Mouse (Mus musculus) kidney, embryonic 15.5 days (tissue): ENCODE data around the gene Clvs2. TPM values are rescaled to one million over a fixed set of nuclear protein-coding genes. Genes with fewer than 3 reads are reported as not detected.

Experiments
- ATAC-seq: fragments of 200-750 bp; cut with Nextera tagmentation; replicated peaks from 2 replicates; pipeline ENCODE4 v1.8.0; 2017; ENCODE audit warnings: moderate TSS enrichment; ENCODE audit not compliant: low FRiP score
- H3K27ac ChIP-seq: fragments of 300-500 bp; sonication (generic); 2 replicates; pipeline ENCODE4 v1.5.1; 2015; ENCODE audit warnings: mild to moderate bottlenecking, inconsistent platforms
- H3K27me3 ChIP-seq: fragments of 300-500 bp; sonication (generic); 2 replicates; pipeline ENCODE4 v1.6.1; 2015; ENCODE audit warnings: inconsistent platforms
- H3K36me3 ChIP-seq: fragments of 300-500 bp; sonication (generic); 2 replicates; pipeline ENCODE4 v1.6.1; 2015; ENCODE audit warnings: inconsistent platforms
- H3K4me1 ChIP-seq: fragments of 300-500 bp; sonication (generic); 2 replicates; pipeline ENCODE4 v1.6.1; 2015; ENCODE audit warnings: inconsistent platforms
- H3K4me2 ChIP-seq: fragments of 300-500 bp; sonication (generic); 2 replicates; pipeline ENCODE4 v1.6.1; 2015; ENCODE audit warnings: moderate library complexity, mild to moderate bottlenecking, inconsistent platforms
- H3K4me3 ChIP-seq: fragments of 300-500 bp; sonication (generic); replicated peaks from 2 replicates; pipeline ENCODE4 v1.5.1; 2015; ENCODE audit warnings: mild to moderate bottlenecking, inconsistent platforms
- H3K9ac ChIP-seq: fragments of 300-500 bp; sonication (generic); 2 replicates; pipeline ENCODE4 v1.6.1; 2015; ENCODE audit warnings: mild to moderate bottlenecking, inconsistent platforms
- H3K9me3 ChIP-seq: fragments of 300-500 bp; sonication (generic); replicated peaks from 2 replicates; pipeline ENCODE4 v1.6.1; 2016; ENCODE audit warnings: inconsistent platforms
- WGBS: fragments of 180-500 bp; shearing (Covaris S2); methylation state at CpG from one replicate; pipeline ENCODE4 v1.1.7; 2015; ENCODE audit warnings: mixed read lengths; 5-methylcytosine and 5-hydroxymethylcytosine counted together
- polyA plus RNA-seq: library from polyadenylated mRNA; unstranded; fragments of >200 nt; fragmentation: Nextera tagmentation; extraction: Ambion mirVana; gene quantifications from 2 replicates; pipeline ENCODE4 v1.2.1, GENCODE M21; 2015

Clvs2 gene
- 0.05 and 0.18 TPM in 2 replicates for polyA plus RNA-seq

DNA sequence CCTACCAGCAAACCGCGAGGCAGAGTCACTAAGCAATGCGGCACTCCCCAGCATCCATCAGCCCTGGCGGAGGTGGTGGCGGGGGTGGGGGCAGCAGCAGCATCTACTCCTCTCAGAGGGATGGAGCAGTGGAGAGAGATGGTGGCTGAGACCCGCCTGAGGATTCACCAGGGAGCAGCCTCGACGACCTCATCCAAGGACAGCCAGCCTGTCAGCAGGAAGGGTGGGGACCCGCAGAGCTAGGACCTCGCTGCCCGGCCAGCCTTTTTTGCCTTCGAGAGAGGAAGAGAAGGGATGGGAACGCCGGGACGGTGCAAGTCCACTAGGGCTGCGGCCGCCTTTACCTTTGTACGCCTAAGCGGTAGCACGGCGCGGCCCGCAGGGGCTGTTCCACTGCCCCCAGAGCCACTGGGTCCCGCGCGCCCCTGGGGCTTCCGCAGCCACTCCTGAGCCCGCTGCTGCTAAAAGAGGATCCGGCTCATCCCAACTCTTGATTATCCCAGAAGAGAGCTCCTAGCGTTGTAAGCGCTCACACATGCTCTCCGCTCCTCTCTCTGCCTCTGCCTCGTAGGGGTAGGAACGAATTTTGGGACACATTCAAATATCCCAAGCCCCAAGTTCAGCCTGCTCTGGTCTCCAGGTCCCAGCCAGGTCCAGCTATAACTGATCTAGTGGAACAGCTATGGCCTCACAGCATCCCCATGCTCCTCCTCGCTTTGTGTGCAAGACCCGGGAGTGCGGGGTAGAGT is at the start of gene Clvs2:
Clvs2 (minus strand) TSS at position 639 of the 749 bp plus-strand sequence.
- 2% methylated on average over 37 of the region's 37 CpGs for WGBS
- peak within 1 kb of the TSS; percentile 75 for H3K4me2 ChIP-seq
- H3K27me3 ChIP-seq, result peaks cover 12% of the 10 kb centered on the region
- H3K9me3 ChIP-seq, result no peaks in the 10 kb centered on the region
- peak within 1 kb of the TSS; percentile 14; the same call in 1 of the 2 replicates for H3K9ac ChIP-seq
- H3K4me3 ChIP-seq, result peak within 1 kb of the TSS; percentile 41
- no peaks in the 10 kb centered on the region for H3K36me3 ChIP-seq
- H3K4me1 ChIP-seq, result peaks cover 7% of the 10 kb centered on the region
- no peak within 1 kb of the TSS for H3K27ac ChIP-seq
- ATAC-seq, result peak; percentile 82

DNA sequence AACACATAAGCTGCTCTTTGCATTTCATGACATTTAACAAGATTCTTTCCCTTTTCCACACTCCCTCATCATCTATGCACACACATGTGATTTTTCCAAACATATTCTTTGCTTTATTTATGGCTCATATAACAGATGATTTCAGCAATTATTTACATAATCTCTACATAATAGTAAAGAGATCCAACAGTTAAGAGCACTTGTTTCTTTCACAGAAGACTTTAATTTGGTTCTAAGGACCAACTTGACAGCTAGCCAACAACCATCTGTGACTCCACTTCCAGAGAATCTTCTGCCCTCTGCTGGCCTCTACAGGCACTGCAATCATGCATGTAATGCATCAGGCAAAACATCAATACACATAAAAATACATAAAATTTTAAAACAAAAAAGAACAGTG is 28.6 kb upstream of the Clvs2 start:
- H3K36me3 ChIP-seq, result no peaks in the 10 kb centered on the region
- H3K4me3 ChIP-seq, result no peak overlapping the region
- H3K27me3 ChIP-seq, result no peaks in the 10 kb centered on the region
- ATAC-seq, result no peak
- H3K4me2 ChIP-seq, result no peak overlapping the region
- no peaks in the 10 kb centered on the region for H3K4me1 ChIP-seq
- H3K9ac ChIP-seq, result no peak overlapping the region
- H3K9me3 ChIP-seq, result no peaks in the 10 kb centered on the region
- no peak overlapping the region for H3K27ac ChIP-seq

DNA sequence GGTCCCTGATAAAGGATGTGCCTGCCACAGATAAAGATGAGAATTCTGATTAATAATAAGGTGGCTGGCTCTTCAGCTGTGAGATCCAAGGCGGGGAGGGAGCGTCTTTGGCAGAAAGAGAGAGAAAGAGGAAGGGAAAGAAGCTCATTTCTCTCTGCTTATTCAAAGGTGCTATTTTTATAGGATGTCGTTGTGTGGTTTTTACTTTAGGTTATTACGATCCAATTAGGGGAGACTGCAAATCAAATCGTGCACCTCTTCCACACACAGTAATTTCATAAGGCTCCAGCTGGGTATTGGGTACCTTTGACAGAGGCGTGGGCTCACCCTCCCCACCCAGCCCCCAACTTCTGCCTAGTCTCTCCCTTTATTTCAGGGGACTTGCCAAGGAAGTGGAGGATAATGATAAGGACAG is 985 bp downstream of the Clvs2 start:
- Histone ChIP-seq H3K9me3 (no peaks in the 10 kb centered on the region), H3K4me3 (no peak overlapping the region; the same call in 1 of the 2 replicates), H3K27ac (no peak overlapping the region), H3K36me3 (no peaks in the 10 kb centered on the region), H3K4me2 (peak overlapping the region; percentile 75), H3K27me3 (peaks cover 12% of the 10 kb centered on the region), H3K4me1 (peaks cover 7% of the 10 kb centered on the region), H3K9ac (no peak overlapping the region)
- no peak for ATAC-seq
- 18% methylated on average over 6 of the region's 6 CpGs for WGBS

DNA sequence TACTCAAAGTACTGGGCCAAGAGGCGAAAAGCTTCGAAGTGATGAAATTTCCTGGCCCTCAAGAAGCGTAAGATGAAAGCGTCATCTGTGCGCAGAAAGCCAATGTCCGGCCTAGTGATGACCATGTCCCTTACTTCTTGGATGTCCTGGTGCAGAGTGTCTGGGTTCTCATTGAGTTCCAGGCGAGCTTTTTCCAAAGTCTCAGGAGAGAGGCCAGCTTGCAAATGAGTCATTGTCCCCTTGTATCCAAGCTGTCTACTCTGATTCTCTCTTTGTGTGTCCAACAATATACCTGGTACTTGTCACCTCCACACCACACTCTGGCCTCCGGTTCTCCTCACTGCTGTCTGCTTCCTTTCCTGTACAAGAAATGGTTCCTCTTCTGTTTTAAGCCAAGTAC is 1.9 kb downstream of the Clvs2 start:
- WGBS, result 91% methylated on average over 8 of the region's 8 CpGs
- no peaks in the 10 kb centered on the region for H3K9me3 ChIP-seq
- no peak for ATAC-seq
- H3K4me3 ChIP-seq, result no peak overlapping the region
- no peak overlapping the region for H3K9ac ChIP-seq
- H3K27ac ChIP-seq, result no peak overlapping the region
- H3K4me2 ChIP-seq, result no peak overlapping the region
- H3K36me3 ChIP-seq, result no peaks in the 10 kb centered on the region
- peaks cover 12% of the 10 kb centered on the region for H3K27me3 ChIP-seq
- peaks cover 7% of the 10 kb centered on the region for H3K4me1 ChIP-seq

DNA sequence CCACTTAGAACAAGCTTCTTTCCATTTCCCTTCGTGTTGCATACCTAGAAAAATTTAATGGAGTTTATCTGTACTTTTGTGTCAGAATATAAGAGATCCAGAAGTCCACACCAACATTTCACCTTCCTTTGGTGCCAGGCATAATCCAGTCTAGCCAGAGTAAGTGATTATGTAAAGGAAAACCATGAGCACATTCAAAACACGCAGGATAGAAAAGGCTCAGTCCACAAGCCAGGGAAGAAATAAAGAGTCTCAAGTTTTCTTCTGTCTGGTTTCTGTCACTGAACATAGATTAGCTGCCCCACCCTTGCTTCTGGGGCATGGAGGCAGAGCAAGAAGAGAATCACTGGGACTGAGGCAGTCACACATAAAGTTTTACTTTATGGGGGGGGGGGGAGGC is 8.4 kb downstream of the Clvs2 start:
- Histone ChIP-seq H3K9me3 (no peaks in the 10 kb centered on the region), H3K9ac (no peak overlapping the region), H3K4me2 (no peak overlapping the region), H3K27ac (no peak overlapping the region), H3K4me1 (no peaks in the 10 kb centered on the region), H3K36me3 (no peaks in the 10 kb centered on the region), H3K4me3 (no peak overlapping the region), H3K27me3 (no peaks in the 10 kb centered on the region)
- WGBS, result 80% methylated on average over 2 of the region's 2 CpGs
- no peak for ATAC-seq

DNA sequence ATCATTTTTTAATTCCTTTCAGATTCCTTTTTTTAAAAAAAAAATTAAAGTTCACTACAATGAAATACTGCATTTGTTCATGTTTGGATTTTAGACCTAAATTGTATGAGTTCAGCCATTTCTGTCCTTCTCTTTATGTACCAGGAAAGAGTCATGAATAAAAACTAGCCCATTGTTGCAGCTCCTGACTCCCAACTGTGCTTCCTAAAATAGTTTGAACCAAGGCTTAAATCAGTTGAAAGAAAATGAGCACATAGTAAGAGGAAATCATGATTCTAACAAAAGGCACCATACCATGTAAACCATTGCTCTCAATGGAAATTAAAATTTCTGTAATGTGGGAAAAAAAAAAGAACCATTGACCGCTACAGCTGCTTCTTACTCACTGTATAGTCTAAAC is 11.4 kb downstream of the Clvs2 start:
- Histone ChIP-seq H3K4me3 (no peak overlapping the region), H3K36me3 (no peaks in the 10 kb centered on the region), H3K9ac (no peak overlapping the region), H3K4me1 (no peaks in the 10 kb centered on the region), H3K4me2 (no peak overlapping the region), H3K9me3 (no peaks in the 10 kb centered on the region), H3K27ac (no peak overlapping the region), H3K27me3 (no peaks in the 10 kb centered on the region)
- no peak for ATAC-seq
- WGBS, result 95% methylated on average over 1 of the region's 1 CpGs

DNA sequence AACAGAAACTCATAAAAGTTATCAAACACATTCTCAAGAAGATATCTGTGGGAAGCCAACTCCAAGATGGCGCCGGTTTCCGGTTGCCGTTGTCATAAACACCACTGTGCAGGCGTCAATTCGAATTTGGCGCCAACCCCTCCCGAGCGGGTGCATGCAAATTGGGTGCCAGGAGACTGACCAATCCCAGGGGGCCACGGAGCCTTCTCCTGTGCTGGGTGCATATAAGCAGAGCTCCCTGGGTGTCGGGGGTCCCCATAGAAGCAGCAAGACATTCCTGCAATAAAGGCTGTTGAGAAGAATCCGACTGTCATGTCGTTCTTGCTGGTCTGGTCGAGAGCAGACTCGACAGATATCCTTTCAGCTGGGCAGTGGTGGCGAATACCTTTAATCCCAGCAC is 31.8 kb downstream of the Clvs2 start:
- Histone ChIP-seq H3K27me3 (no peaks in the 10 kb centered on the region), H3K9me3 (no peaks in the 10 kb centered on the region), H3K4me3 (no peak overlapping the region), H3K36me3 (no peaks in the 10 kb centered on the region), H3K4me2 (no peak overlapping the region), H3K9ac (no peak overlapping the region), H3K4me1 (no peaks in the 10 kb centered on the region), H3K27ac (no peak overlapping the region)
- ATAC-seq, result no peak
- WGBS, result 94% methylated on average over 16 of the region's 16 CpGs

DNA sequence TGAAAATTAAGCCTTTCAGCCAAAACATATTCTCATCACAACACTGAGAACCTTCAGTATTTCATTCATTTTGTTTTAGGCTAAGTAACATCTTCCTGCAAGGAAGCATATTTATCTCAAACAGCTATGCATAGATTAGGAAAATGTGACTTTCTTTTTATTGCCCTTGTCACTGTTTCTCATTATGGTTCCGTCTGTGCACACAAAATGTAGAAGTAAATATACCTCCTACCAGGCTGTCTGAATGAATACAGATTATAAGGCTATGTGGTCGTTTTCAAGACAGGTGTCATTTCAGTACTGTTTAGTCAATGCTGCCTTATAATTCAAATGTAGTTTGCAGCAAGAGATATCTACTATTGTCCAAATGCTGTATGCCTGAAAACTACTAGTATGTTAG is 35.8 kb downstream of the Clvs2 start:
- 68% methylated on average over 2 of the region's 2 CpGs for WGBS
- no peaks in the 10 kb centered on the region for H3K36me3 ChIP-seq
- H3K4me1 ChIP-seq, result no peaks in the 10 kb centered on the region
- H3K9ac ChIP-seq, result no peak overlapping the region
- H3K9me3 ChIP-seq, result no peaks in the 10 kb centered on the region
- ATAC-seq, result no peak
- no peak overlapping the region for H3K4me2 ChIP-seq
- no peaks in the 10 kb centered on the region for H3K27me3 ChIP-seq
- no peak overlapping the region for H3K4me3 ChIP-seq
- no peak overlapping the region for H3K27ac ChIP-seq

DNA sequence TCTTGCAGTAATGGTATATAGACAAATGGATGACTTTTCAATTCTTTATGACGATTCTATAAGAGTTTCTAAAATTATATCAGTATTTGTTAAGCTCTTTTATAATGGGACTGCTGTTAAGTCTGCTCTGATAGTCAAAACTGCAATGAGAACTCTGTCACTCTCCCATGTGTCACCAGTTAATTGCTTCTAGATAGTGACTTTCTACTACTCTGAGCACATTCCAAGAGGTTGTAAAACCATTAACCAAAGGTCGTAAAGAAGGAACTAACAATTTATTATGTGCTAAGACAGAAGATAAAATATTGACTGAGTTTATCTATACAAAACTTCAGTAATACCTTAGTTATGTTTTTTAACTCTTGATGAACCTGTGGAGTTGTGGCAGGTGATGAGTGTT is 37.5 kb downstream of the Clvs2 start:
- 35% methylated on average over 2 of the region's 2 CpGs for WGBS
- no peaks in the 10 kb centered on the region for H3K9me3 ChIP-seq
- H3K9ac ChIP-seq, result no peak overlapping the region
- no peaks in the 10 kb centered on the region for H3K36me3 ChIP-seq
- no peaks in the 10 kb centered on the region for H3K4me1 ChIP-seq
- no peaks in the 10 kb centered on the region for H3K27me3 ChIP-seq
- ATAC-seq, result no peak
- no peak overlapping the region for H3K4me3 ChIP-seq
- no peak overlapping the region for H3K4me2 ChIP-seq
- H3K27ac ChIP-seq, result no peak overlapping the region

DNA sequence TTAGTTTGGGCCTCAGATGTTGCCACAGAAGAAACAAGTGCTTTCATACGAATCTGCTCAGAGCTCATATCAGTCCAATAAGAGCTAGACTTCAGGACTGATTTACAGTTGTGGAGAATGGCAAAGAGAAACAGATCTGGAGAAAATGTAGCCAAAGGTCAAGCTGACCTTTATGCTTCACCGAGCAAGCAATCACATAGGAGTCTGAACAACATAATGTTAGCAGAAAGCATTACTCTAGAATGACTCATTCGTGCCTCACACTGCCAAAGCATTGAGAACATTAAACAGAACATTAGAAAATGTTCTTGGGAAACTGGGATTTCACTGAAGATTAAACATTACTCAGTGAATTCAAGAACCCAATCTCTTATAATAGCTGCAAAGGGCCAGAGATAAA is 66.5 kb downstream of the Clvs2 start:
- H3K27me3 ChIP-seq, result no peaks in the 10 kb centered on the region
- H3K36me3 ChIP-seq, result no peaks in the 10 kb centered on the region
- peak; percentile 86 for ATAC-seq
- 23% methylated on average over 3 of the region's 3 CpGs for WGBS
- no peak overlapping the region for H3K4me3 ChIP-seq
- H3K9me3 ChIP-seq, result no peaks in the 10 kb centered on the region
- H3K27ac ChIP-seq, result no peak overlapping the region
- no peaks in the 10 kb centered on the region for H3K4me1 ChIP-seq
- H3K4me2 ChIP-seq, result no peak overlapping the region
- H3K9ac ChIP-seq, result no peak overlapping the region

DNA sequence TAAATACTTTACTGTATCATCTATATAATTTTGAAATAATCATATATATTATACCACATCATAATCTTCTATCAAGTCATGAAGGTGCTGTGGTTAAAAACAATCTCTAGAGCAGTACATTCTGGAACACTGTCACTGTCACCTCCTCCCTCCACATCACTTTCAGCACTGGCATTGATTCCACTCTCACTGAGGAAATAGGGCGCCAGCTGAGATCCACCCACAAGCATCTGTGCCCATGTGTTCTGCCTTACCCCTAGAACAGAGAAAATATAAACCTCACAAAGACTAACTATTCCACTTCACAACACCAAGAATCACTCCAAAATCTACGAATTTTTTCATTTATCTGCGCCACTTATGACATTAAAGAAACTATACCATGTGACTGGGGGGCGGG is 84.2 kb downstream of the Clvs2 start:
- ATAC-seq, result no peak
- Histone ChIP-seq H3K27ac (no peak overlapping the region), H3K27me3 (no peaks in the 10 kb centered on the region), H3K9ac (no peak overlapping the region), H3K4me3 (no peak overlapping the region), H3K4me1 (no peaks in the 10 kb centered on the region), H3K9me3 (no peaks in the 10 kb centered on the region), H3K4me2 (no peak overlapping the region), H3K36me3 (no peaks in the 10 kb centered on the region)
- WGBS, result 83% methylated on average over 4 of the region's 4 CpGs
